Mouse (Mus musculus): ENCODE data around the gene Gga3.

DNA sequence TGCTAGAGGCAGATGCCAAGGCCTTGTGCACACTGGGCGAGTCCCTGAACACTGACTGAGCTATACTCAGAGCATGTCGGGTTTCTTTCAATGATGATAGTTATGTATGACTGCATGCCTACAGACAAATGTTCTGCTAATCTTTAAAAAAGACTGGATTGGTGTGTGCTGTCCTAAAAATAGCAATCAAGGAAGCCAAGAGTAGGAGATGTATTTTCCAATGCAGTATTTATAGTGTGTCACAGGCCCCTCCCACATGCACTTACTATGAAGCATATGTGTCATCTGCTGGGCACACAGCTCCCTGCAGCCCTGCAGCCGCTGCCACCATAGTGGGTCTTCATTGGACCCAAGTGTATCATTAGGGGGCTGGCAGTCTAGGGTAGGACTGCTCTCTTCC, 49.3 kb upstream of the Gga3 start:
- TF ChIP-seq CTCF (IDR thresholded peaks at IDR 0.05; ENCODE audit: extremely low read depth, insufficient read depth, insufficient read length, insufficient replicate concordance) (no peak), POLR2A (IDR thresholded peaks at IDR 0.05; ENCODE audit: low read depth, low read length) (no peak)
